Mouse (Mus musculus) cortical plate, adult 2 months (tissue): Measurements from ENCODE around the gene Cd4.

ENCODE experiments used
- CTCF ChIP-seq: fragments of 200-500 bp; IDR thresholded peaks from 2 replicates; pipeline ENCODE4 v1.5.1; 2011; ENCODE audit warnings: mild to moderate bottlenecking, control low read depth, low read length; ENCODE audit not compliant: insufficient read depth; ENCODE audit errors: extremely low read depth
- POLR2A ChIP-seq: fragments of 200-500 bp; IDR thresholded peaks from 2 replicates; pipeline ENCODE4 v1.6.1; 2011; ENCODE audit warnings: mild to moderate bottlenecking, low read length, control low read depth; ENCODE audit not compliant: insufficient read depth; ENCODE audit errors: extremely low read depth

- TF ChIP-seq CTCF (no peak), POLR2A (no peak; the same call in 1 of the 2 replicates)
These were observed 26.8 kb downstream of the Cd4 start for GRCm38 (mm10) chr6:124861266-124861665.
